Mouse (Mus musculus) embryo, embryonic 10.5 days (tissue): ENCODE data around the gene Gstp1.
"Not testable (repeated sequence)": the region's sequence is repeated elsewhere in the genome, so short reads cannot be mapped to it uniquely, and the experiment has no call there.

Experiments used
- DNase-seq: peaks from one replicate; pipeline ENCODE4 v3.0.0-alpha.2; 2015; ENCODE audit warnings: low spot score

The Gstp1 gene

GRCm38 (mm10) chr19:4037788-4038232 is at the start of gene Gstp1:
Gene Gstp1, minus strand, starts transcription at chr19:4037985.
- peak; percentile 91 for DNase-seq

GRCm38 (mm10) chr19:4087090-4087489 is 49.3 kb upstream of the Gstp1 start:
- no peak for DNase-seq

GRCm38 (mm10) chr19:4086156-4086555 is 48.4 kb upstream of the Gstp1 start:
- DNase-seq, result no peak

- no peak for DNase-seq
Measured at GRCm38 (mm10) chr19:4084984-4085383, 47.2 kb upstream of the Gstp1 start.

GRCm38 (mm10) chr19:4083826-4084225 is 46.0 kb upstream of the Gstp1 start:
- no peak for DNase-seq

GRCm38 (mm10) chr19:4083316-4083715 is 45.5 kb upstream of the Gstp1 start:
- no peak for DNase-seq

GRCm38 (mm10) chr19:4082219-4082965 is 44.6 kb upstream of the Gstp1 start:
- no peak for DNase-seq

- DNase-seq, result no peak
Measured at GRCm38 (mm10) chr19:4081394-4081793, 43.6 kb upstream of the Gstp1 start, which contains the start of gene Cabp2. Gene Cabp2, plus strand, starts transcription at chr19:4081578.

- DNase-seq, result no peak
Measured at GRCm38 (mm10) chr19:4080511-4081009, 42.8 kb upstream of the Gstp1 start.

GRCm38 (mm10) chr19:4079594-4079993 is 41.8 kb upstream of the Gstp1 start:
- DNase-seq, result no peak

GRCm38 (mm10) chr19:4075531-4075930 is 37.7 kb upstream of the Gstp1 start:
- no peak for DNase-seq

GRCm38 (mm10) chr19:4072706-4073424 is 35.1 kb upstream of the Gstp1 start:
- no peak for DNase-seq

GRCm38 (mm10) chr19:4071406-4071805 is 33.6 kb upstream of the Gstp1 start:
- DNase-seq, result no peak

GRCm38 (mm10) chr19:4070756-4071155 is 33.0 kb upstream of the Gstp1 start:
- DNase-seq, result no peak

GRCm38 (mm10) chr19:4070311-4070710 is 32.5 kb upstream of the Gstp1 start:
- no peak for DNase-seq

GRCm38 (mm10) chr19:4068717-4069410 is 31.1 kb upstream of the Gstp1 start:
- DNase-seq, result no peak

GRCm38 (mm10) chr19:4068242-4068641 is 30.5 kb upstream of the Gstp1 start:
- not testable (repeated sequence) for DNase-seq

- no peak for DNase-seq
Measured at GRCm38 (mm10) chr19:4066877-4067276, 29.1 kb upstream of the Gstp1 start.

- DNase-seq, result no peak
Measured at GRCm38 (mm10) chr19:4066280-4066679, 28.5 kb upstream of the Gstp1 start.

GRCm38 (mm10) chr19:4064501-4064900 is 26.7 kb upstream of the Gstp1 start:
- DNase-seq, result not testable (repeated sequence)

GRCm38 (mm10) chr19:4063357-4063756 is 25.6 kb upstream of the Gstp1 start:
- not testable (repeated sequence) for DNase-seq

- no peak for DNase-seq
Measured at GRCm38 (mm10) chr19:4060899-4061465, 23.2 kb upstream of the Gstp1 start.
